Mouse (Mus musculus) adrenal gland, postnatal 25 days (tissue): ENCODE results near the gene Vps41. TPM values are rescaled to one million over a fixed set of nuclear protein-coding genes. Genes with fewer than 3 reads are reported as not detected.

Experiments
- DNase-seq: peaks from one replicate; pipeline ENCODE4 v3.0.0; 2021; ENCODE audit warnings: mixed read lengths
- total RNA-seq: library from RNA; stranded (reverse); gene quantifications from 2 replicates; pipeline ENCODE4 v1.2.3, GENCODE M21; 2021

Vps41 gene
- total RNA-seq, 1 experiment from 2014 or later: 81.2 TPM

DNA sequence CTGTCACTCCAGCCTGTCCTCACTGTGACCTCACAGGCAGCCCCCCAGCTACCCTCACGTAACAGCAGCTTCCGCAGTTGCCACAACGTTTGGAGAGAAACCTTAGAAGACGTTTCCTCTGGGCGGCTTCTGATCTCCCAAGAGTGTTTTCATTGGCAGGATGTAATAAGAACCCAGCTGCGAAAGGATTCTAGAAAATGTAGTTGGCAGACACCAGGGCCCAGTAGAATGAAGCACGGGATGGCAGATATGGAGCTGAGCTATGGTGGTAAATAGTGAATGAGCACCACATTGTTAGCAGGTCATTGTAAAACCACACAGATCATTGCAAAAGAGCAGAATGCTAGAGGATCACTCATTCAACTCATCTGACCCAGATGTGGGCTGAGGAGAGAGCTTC, 158.2 kb downstream of the Vps41 start:
- no peak for DNase-seq

DNA sequence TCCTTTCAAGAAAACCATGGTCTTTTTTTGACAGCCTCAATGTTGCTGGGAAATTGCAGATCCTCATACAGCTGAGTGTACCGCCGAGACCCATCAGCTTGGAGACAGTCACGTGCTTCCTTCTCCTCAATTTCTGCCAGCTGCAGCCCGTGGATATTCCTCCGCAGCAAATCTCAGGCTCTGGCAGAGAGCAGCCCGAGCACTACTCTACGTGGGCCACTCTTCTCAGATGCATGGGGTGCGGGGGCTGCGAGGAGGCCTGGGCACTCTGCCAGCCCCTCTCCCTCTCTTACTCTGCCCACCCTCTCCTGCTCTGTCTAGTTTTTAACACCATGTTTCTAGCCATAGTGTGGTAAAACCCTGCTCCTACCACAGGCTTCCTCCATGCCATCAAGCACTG, 175.8 kb downstream of the Vps41 start:
- no peak for DNase-seq

DNA sequence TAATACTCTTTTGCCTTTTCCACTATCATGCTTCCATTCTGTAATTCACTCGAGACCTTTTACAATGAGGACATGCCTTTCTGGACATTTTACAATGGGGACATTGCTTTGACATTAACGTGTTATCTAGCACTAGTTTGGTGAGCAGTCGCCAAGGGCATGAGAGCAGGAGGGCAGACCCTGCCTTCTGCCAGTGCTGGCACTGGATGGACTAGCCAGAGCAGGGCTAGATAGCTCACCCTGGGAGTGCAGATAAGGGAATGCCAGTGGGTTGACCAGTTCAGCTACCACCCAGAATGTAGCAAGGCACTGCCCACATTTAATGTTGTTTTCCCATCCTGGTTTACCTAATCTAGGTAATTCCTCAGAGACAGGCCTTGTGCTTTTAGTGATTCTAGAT, 179.7 kb downstream of the Vps41 start:
- DNase-seq: no peak

DNA sequence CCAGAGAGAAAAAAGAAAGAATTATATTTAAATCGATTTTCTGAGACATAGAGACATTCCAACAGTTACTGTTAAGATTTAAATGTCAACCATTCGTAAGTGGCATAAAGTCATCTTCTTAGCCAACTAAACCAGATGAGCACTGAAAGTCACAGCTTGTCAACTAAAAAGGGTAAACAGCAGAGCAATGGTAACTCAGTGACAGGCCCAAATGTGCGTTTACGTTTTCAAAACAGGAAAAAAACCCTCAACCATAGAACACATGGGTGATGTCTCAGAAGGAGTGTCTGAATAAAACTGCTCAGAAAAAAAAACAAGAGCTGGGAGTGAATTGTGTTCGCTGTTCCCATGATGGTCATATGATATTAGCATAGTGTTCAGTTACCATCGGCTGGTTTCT, 186.5 kb downstream of the Vps41 start:
- no peak for DNase-seq

DNA sequence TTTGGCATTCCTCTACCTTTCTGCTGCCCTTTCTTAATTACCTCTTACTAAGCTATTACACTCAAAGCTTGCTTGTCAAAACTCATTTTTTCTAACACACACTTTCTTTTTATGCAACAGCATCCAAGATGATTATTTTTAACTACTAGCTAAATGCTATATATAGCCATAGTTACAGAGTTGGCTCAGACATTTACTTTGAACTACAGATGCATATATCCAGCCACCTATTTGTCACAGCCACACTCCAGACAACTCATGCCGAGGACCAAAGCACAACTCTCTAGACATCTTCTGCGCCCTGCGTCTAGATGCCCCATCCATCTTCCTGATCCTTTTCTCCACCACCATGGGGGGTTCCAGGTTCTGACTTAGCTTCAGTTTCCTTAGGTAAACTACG, 197.7 kb downstream of the Vps41 start:
- DNase-seq: no peak

Other genes with a start within 250 kb of the Vps41 start
- gene Amph, start 230.9 kb downstream of the Vps41 start, total RNA-seq: 7.0 and 7.3 TPM in 2 replicates